Mouse (Mus musculus) liver, adult 2 months (tissue): ENCODE measurements at regions not wholly inside any gene's neighbourhood (a gene's known extent, or its start where the extent isn't known, plus 50 kb on each side); places are given as distances from the start of the nearest gene placed in this dataset.

Experiments used
- CTCF ChIP-seq: fragments of 200-500 bp; IDR thresholded peaks from 2 replicates; pipeline ENCODE4 v1.5.1; 2011; ENCODE audit warnings: low read depth, low read length, control low read depth
- POLR2A ChIP-seq: fragments of 200-500 bp; IDR thresholded peaks from 2 replicates; pipeline ENCODE4 v1.6.1; 2011; ENCODE audit warnings: low read length, control low read depth; ENCODE audit not compliant: insufficient read depth; ENCODE audit errors: extremely low read depth

DNA sequence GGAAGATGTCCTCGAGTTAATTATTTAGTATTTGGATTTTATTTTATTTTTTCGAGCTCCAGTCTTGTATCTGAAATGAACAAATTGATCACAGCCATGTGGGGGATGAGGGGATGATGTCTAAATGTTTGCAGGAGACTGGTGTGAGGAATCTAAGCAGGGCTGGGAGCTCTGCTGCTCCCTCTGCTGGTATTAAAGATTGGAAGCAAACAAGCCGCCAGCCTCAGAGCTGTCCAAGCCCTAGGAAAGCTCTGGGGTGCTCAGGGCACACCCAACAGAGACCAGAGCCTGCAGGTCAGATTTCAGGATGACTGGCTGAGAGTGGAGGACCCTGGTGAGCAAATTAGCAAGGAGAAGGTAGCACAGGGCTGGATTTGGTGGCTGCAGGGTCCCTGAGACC is 330.4 kb downstream of the Fut8 start:
- TF ChIP-seq POLR2A (no peak), CTCF (peak; percentile 71)
